Mouse (Mus musculus) intestine, embryonic 16.5 days (tissue): ENCODE data around the gene Rasgrf2. TPM values are rescaled to one million over a fixed set of nuclear protein-coding genes. Genes with fewer than 3 reads are reported as not detected.
"Not testable (repeated sequence)": the region's sequence is repeated elsewhere in the genome, so short reads cannot be mapped to it uniquely, and the experiment has no call there.

Source experiments
- ATAC-seq: fragments of 200-750 bp; cut with Nextera tagmentation; 2 replicates; pipeline ENCODE4 v1.8.0; 2017; ENCODE audit warnings: moderate TSS enrichment, moderate library complexity
- H3K27ac ChIP-seq: fragments of 300-500 bp; sonication (generic); 2 replicates; pipeline ENCODE4 v1.5.1; 2014; ENCODE audit warnings: mild to moderate bottlenecking, low read length
- H3K27me3 ChIP-seq: fragments of 300-500 bp; sonication (generic); replicated peaks from 2 replicates; pipeline ENCODE4 v1.6.1; 2014; ENCODE audit warnings: low read length, control low read depth, mixed read lengths; ENCODE audit not compliant: control insufficient read depth, insufficient read depth
- H3K36me3 ChIP-seq: fragments of 300-500 bp; sonication (generic); 2 replicates; pipeline ENCODE4 v1.6.1; 2014; ENCODE audit warnings: low read length, control low read depth; ENCODE audit not compliant: control insufficient read depth, insufficient read depth
- H3K4me1 ChIP-seq: fragments of 300-500 bp; sonication (generic); 2 replicates; pipeline ENCODE4 v1.6.1; 2014; ENCODE audit warnings: low read length, control low read depth, mixed read lengths; ENCODE audit not compliant: control insufficient read depth, insufficient read depth
- H3K4me2 ChIP-seq: fragments of 300-500 bp; sonication (generic); 2 replicates; pipeline ENCODE4 v1.6.1; 2014; ENCODE audit warnings: low read depth, low read length, control low read depth
- H3K4me3 ChIP-seq: fragments of 300-500 bp; sonication (generic); 2 replicates; pipeline ENCODE4 v1.5.1; 2014; ENCODE audit warnings: mild to moderate bottlenecking, low read length
- H3K9ac ChIP-seq: fragments of 300-500 bp; sonication (generic); 2 replicates; pipeline ENCODE4 v1.6.1; 2014; ENCODE audit warnings: low read depth, low read length
- H3K9me3 ChIP-seq: fragments of 300-500 bp; sonication (generic); 2 replicates; pipeline ENCODE4 v1.6.1; 2016; ENCODE audit warnings: low read length, control low read depth; ENCODE audit not compliant: control insufficient read depth
- WGBS: fragments of 180-500 bp; shearing (Covaris S2); extraction: QIAGEN DNeasy Blood & Tissue Kit; methylation state at CpG from one replicate; pipeline ENCODE4 v1.1.7; 2014; 5-methylcytosine and 5-hydroxymethylcytosine counted together
- polyA plus RNA-seq: library from polyadenylated mRNA; unstranded; fragments of >200 nt; fragmentation: Nextera tagmentation; extraction: Ambion mirVana; gene quantifications from 2 replicates; pipeline ENCODE4 v1.2.1, GENCODE M21; 2015

The Rasgrf2 gene
- 3.2 and 4.1 TPM in 2 replicates for polyA plus RNA-seq

DNA sequence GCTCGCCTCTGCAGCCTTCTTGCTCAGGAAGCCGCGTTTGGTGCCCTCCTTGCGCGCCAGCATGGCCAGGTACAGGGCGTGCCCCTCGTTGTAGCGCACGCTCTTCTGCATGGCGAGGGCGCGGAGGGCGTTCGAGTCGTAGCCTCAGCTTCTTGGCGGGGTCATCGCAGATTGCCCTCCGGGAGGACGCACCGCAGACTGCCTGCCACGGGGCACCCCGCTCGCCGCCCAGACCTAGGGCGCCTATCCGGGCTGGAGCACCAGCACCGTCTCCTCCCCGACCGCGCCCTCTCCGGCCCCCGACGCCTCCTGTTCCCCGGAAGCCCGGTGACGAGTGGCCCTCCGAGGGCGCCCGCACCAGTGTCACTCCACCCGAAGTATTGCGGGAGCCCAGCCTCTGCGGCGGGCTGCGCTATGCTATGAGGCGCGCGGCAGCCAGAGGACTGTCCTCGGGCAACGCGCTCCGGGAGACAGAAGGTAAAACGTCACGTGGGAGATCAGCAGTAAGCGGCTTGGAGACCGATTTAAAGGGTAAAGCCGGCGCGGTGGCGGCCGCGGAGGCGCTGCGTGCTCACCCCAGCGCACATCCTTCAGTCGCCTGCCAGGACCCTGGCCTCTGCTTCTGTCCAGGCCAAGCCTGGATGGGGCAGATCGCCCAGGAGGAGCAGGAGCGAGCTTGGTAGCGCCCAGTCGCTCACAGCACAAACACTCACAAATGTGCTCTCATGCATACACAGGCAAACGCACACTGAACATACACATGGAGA, at the start of gene Rasgrf2:
Rasgrf2 (minus strand) TSS at position 273 of the 767 bp plus-strand sequence.
- H3K27me3 ChIP-seq, result peaks cover 5% of the 10 kb centered on the region; the same call in 1 of the 2 replicates
- H3K27ac ChIP-seq, result no peak within 1 kb of the TSS
- H3K36me3 ChIP-seq, result no peaks in the 10 kb centered on the region
- peak within 1 kb of the TSS; percentile 98 for H3K4me2 ChIP-seq
- H3K4me1 ChIP-seq, result peaks cover 10% of the 10 kb centered on the region
- peak; percentile 88 for ATAC-seq
- peak within 1 kb of the TSS; percentile 67 for H3K4me3 ChIP-seq
- H3K9me3 ChIP-seq, result no peaks in the 10 kb centered on the region
- peak within 1 kb of the TSS; percentile 68 for H3K9ac ChIP-seq
- 2% methylated on average over 69 of the region's 70 CpGs for WGBS

DNA sequence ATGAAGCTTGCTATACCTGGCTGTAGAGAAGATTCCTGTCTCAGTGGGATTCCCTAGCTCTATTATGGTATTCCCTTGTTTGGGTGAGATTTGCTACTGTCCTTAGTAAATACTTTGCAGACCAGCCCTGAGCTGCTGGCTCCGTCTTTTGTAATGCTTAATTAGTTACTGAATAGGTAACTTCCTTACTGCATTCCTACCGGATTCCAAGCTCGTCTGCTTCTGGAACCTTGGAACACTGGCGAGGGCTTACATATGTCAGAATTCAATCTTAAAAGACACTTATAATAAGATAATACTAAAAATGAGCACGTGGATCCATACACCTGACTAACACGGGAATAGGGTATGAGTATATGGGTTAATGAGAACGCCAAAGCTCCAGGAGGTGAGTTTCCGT, 41.2 kb upstream of the Rasgrf2 start:
- H3K4me1 ChIP-seq, H3K4me2 ChIP-seq, H3K4me3 ChIP-seq, ATAC-seq, H3K27me3 ChIP-seq, H3K27ac ChIP-seq, H3K36me3 ChIP-seq, H3K9ac ChIP-seq, H3K9me3 ChIP-seq: not testable (repeated sequence)
- 85% methylated on average over 8 of the region's 8 CpGs for WGBS

DNA sequence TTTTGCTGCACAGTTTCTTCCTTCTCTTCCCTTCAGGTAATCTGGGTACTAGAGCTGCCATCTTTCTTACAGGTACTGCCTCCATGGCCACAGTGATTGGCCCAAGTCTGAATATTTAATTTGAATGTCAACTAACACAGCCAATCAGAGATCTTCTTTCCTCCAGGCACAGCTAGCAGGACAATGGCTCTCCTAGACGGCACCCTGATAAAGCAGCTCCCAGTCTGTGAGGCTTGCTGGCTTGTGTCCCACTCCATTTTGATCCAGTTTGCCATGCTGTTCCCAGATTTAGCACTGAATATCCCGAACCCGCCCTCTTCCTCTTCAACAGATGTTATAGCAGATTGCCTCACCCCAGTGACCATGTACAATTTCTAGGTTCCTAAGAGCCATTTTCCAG, 19.1 kb upstream of the Rasgrf2 start:
- no peaks in the 10 kb centered on the region for H3K4me1 ChIP-seq
- no peak overlapping the region for H3K9ac ChIP-seq
- no peak overlapping the region for H3K4me3 ChIP-seq
- no peaks in the 10 kb centered on the region for H3K36me3 ChIP-seq
- no peak overlapping the region for H3K4me2 ChIP-seq
- peaks cover 8% of the 10 kb centered on the region; the same call in 1 of the 2 replicates for H3K9me3 ChIP-seq
- 64% methylated on average over 3 of the region's 3 CpGs for WGBS
- no peak for ATAC-seq
- no peak overlapping the region for H3K27ac ChIP-seq
- H3K27me3 ChIP-seq, result no peaks in the 10 kb centered on the region

DNA sequence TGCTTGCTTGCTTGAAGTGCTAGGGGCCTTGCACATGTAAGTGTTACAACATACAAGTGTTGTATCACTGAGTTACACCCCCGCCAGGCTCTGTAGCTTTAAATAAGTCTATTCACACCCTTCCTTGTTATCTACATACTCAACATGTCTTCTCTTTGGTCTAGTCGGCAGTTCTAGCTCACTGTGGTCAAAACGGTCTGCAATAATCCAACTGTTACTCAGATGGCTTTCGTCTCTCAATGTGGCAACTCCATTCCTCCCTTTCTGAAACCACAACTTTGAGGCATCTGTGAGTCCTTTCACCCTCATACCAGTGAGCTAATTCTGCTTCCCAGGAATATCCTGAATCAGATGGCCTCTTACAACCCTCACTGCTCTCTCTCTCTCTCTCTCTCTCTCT, 17.4 kb upstream of the Rasgrf2 start:
- H3K4me1 ChIP-seq, result no peaks in the 10 kb centered on the region
- ATAC-seq, result no peak
- no peak overlapping the region for H3K27ac ChIP-seq
- no peak overlapping the region for H3K4me3 ChIP-seq
- no peak overlapping the region for H3K4me2 ChIP-seq
- no peaks in the 10 kb centered on the region for H3K36me3 ChIP-seq
- peaks cover 18% of the 10 kb centered on the region for H3K9me3 ChIP-seq
- H3K27me3 ChIP-seq, result no peaks in the 10 kb centered on the region
- WGBS, result 87% methylated on average over 4 of the region's 4 CpGs
- no peak overlapping the region for H3K9ac ChIP-seq

DNA sequence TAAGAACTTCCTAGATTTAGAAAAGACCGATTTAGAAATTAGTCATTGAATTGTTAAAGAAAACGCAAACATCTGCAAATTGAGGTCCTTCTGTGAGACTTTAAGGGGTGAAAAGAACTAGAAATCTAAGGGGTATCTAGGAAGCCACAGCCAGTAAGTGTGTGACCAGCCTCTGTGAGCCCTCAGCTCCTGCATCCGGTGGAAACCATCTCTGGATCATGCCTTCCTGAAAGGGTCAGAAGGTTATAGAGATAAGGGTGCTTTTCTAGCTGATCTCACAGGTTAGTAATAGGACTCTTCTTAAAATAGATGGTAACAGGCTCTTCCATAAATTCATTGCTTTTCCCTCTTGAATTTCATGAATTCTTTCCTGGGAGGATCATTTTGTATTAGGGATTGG, 3.3 kb upstream of the Rasgrf2 start:
- Histone ChIP-seq H3K36me3 (no peaks in the 10 kb centered on the region), H3K4me3 (no peak overlapping the region), H3K4me2 (no peak overlapping the region), H3K27ac (no peak overlapping the region), H3K4me1 (peaks cover 10% of the 10 kb centered on the region), H3K9ac (no peak overlapping the region), H3K9me3 (no peaks in the 10 kb centered on the region), H3K27me3 (peaks cover 5% of the 10 kb centered on the region; the same call in 1 of the 2 replicates)
- 79% methylated on average over 3 of the region's 3 CpGs for WGBS
- no peak for ATAC-seq

DNA sequence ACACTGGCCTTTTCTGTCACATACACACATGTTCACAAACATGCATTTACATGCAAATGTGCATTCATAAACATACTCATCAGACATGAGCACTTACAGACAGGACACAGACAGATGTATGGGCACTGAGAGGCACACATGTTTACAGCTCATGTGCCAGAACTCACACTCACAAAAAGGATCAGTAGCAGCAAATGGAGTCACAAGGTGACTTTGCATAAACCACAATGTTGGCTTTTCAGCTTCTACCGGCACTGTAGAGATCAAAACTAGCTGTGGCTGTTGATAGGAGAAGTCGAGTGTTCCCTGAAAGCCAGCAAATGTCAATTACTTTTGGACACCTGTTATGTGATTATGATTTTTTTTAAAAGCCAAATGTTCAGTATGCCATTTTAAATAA, 1.1 kb upstream of the Rasgrf2 start:
- Histone ChIP-seq H3K4me3 (no peak overlapping the region), H3K9ac (no peak overlapping the region), H3K9me3 (no peaks in the 10 kb centered on the region), H3K27me3 (peaks cover 5% of the 10 kb centered on the region; the same call in 1 of the 2 replicates), H3K4me1 (peaks cover 10% of the 10 kb centered on the region), H3K4me2 (no peak overlapping the region), H3K36me3 (no peaks in the 10 kb centered on the region), H3K27ac (no peak overlapping the region)
- ATAC-seq, result no peak
- WGBS, result 68% methylated on average over 2 of the region's 2 CpGs

DNA sequence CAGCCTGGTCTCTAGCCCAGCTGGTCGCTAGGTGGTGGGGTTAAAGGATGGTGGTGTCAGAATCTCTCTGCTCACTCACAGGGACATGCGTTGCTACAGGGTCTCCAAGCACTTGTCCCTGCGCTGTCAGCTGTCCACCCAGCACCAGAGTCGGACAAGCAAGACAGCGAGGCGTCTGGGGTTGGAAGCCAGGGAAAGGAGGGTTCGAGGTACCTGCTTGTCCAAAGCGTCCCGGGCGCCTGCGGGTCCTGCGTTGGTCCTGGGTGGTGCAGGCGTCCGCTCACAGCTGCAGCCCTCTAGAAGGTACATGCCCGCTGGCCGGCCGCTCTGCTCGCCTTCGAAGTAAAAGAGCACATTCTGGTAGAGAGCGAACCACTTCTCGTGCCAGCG, 467 bp downstream of the Rasgrf2 start:
- H3K27ac ChIP-seq, result no peak overlapping the region
- WGBS, result 9% methylated on average over 22 of the region's 22 CpGs
- H3K27me3 ChIP-seq, result peaks cover 5% of the 10 kb centered on the region; the same call in 1 of the 2 replicates
- H3K36me3 ChIP-seq, result no peaks in the 10 kb centered on the region
- H3K4me2 ChIP-seq, result peak overlapping the region; percentile 98
- H3K9me3 ChIP-seq, result no peaks in the 10 kb centered on the region
- H3K4me1 ChIP-seq, result peaks cover 10% of the 10 kb centered on the region
- H3K9ac ChIP-seq, result peak overlapping the region; percentile 68
- peak overlapping the region; percentile 67 for H3K4me3 ChIP-seq
- ATAC-seq, result peak; percentile 40

DNA sequence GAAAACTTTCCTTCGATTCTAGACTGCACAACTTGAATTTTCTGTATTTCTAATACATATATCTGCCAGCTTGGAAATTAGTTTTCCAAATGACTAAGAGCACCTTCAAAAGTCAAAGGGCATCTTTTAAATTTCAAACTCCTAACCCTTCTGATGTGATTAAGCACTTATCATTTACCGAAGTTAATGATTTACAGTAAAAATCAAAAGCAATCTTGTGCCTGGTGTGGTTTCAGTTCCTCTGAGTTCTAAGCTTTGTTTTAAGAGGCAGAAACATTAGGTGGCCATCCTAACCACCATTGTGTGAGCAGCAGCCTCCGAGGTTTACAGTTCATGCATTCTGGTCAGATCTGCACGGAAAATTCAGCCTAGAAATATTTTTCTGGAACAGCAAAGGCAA, 1.6 kb downstream of the Rasgrf2 start:
- 67% methylated on average over 4 of the region's 4 CpGs for WGBS
- H3K9ac ChIP-seq, result no peak overlapping the region
- ATAC-seq, result peak; percentile 52
- H3K4me2 ChIP-seq, result peak overlapping the region; percentile 98
- H3K27ac ChIP-seq, result peak overlapping the region; percentile 37; the same call in 1 of the 2 replicates
- no peaks in the 10 kb centered on the region for H3K9me3 ChIP-seq
- no peaks in the 10 kb centered on the region for H3K36me3 ChIP-seq
- peaks cover 10% of the 10 kb centered on the region for H3K4me1 ChIP-seq
- H3K4me3 ChIP-seq, result peak overlapping the region; percentile 67
- H3K27me3 ChIP-seq, result peaks cover 5% of the 10 kb centered on the region; the same call in 1 of the 2 replicates

DNA sequence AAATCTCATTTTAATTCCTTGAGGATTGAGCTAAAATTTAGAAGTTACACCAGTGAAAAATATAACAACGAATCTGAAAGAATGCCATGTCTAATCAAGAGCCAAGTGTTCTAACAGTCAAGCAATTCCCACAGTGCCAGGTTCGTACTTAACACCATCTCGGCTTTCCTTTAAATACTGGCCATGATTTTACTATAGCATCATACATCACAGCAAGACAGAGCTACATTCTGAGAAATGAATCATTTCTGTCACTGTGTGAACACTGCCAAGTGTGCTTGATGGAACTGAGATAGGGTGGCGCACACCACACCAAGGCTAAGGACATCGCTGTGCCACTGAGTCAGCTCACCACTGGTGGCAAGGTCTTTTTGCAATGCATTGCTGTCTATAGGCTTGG, 5.6 kb downstream of the Rasgrf2 start:
- Histone ChIP-seq H3K36me3 (no peaks in the 10 kb centered on the region), H3K4me1 (no peaks in the 10 kb centered on the region; the same call in 1 of the 2 replicates), H3K27ac (no peak overlapping the region), H3K27me3 (no peaks in the 10 kb centered on the region), H3K4me2 (no peak overlapping the region), H3K4me3 (no peak overlapping the region), H3K9ac (no peak overlapping the region), H3K9me3 (no peaks in the 10 kb centered on the region)
- no peak for ATAC-seq
- 93% methylated on average over 5 of the region's 5 CpGs for WGBS
